Mouse (Mus musculus) adrenal gland, postnatal 10 days (tissue): ENCODE data around the gene Ceacam16. TPM values are rescaled to one million over a fixed set of nuclear protein-coding genes. Genes with fewer than 3 reads are reported as not detected.

Experiments used
- DNase-seq: peaks from one replicate; pipeline ENCODE4 v3.0.0; 2021; ENCODE audit warnings: mixed read lengths
- total RNA-seq, 2 experiments: library from RNA; stranded (reverse); gene quantifications; 2 replicates each; pipeline ENCODE4 v1.2.3; 2021

Gene Ceacam16
- total RNA-seq, 2 experiments from 2014 or later, result 0.18 TPM; not detected in 1

GRCm38 (mm10) chr7:19843561-19843960 lies 17.5 kb downstream of the Ceacam16 start:
- peak; percentile 87 for DNase-seq

GRCm38 (mm10) chr7:19842885-19843504 lies 18.1 kb downstream of the Ceacam16 start:
- peak; percentile 74 for DNase-seq

- no peak for DNase-seq
These were observed 19.2 kb downstream of the Ceacam16 start for GRCm38 (mm10) chr7:19841686-19842413.

- no peak for DNase-seq
These were observed 20.2 kb downstream of the Ceacam16 start for GRCm38 (mm10) chr7:19840936-19841335.

- no peak for DNase-seq
These were observed 20.7 kb downstream of the Ceacam16 start for GRCm38 (mm10) chr7:19840371-19840770.

GRCm38 (mm10) chr7:19836843-19837242 lies 24.3 kb downstream of the Ceacam16 start:
- DNase-seq, result peak; percentile 43

GRCm38 (mm10) chr7:19834055-19834454 lies 27.0 kb downstream of the Ceacam16 start:
- no peak for DNase-seq

GRCm38 (mm10) chr7:19831837-19832236 lies 29.3 kb downstream of the Ceacam16 start:
- DNase-seq, result no peak

- peak; percentile 97 for DNase-seq
These were observed 30.4 kb downstream of the Ceacam16 start for GRCm38 (mm10) chr7:19830682-19831156.

- no peak for DNase-seq
These were observed 31.4 kb downstream of the Ceacam16 start for GRCm38 (mm10) chr7:19829694-19830093.

- peak; percentile 59 for DNase-seq
These were observed 34.3 kb downstream of the Ceacam16 start for GRCm38 (mm10) chr7:19826756-19827155.

- peak; percentile 97 for DNase-seq
These were observed 36.7 kb downstream of the Ceacam16 start for GRCm38 (mm10) chr7:19824182-19824973.

- DNase-seq, result peak; percentile 57
These were observed 37.6 kb downstream of the Ceacam16 start for GRCm38 (mm10) chr7:19823256-19824181.

GRCm38 (mm10) chr7:19822604-19823058 lies 38.5 kb downstream of the Ceacam16 start, which contains the start of gene Bcl3:
Bcl3 (minus strand) TSS chr7:19822770.
- peak; percentile 86 for DNase-seq

GRCm38 (mm10) chr7:19822193-19822592 lies 38.9 kb downstream of the Ceacam16 start:
- DNase-seq, result no peak

GRCm38 (mm10) chr7:19821633-19822032 lies 39.5 kb downstream of the Ceacam16 start:
- DNase-seq, result no peak

GRCm38 (mm10) chr7:19820347-19821048 lies 40.6 kb downstream of the Ceacam16 start:
- DNase-seq, result no peak

GRCm38 (mm10) chr7:19818875-19819274 lies 42.2 kb downstream of the Ceacam16 start:
- DNase-seq, result no peak

- DNase-seq, result peak; percentile 65
These were observed 42.7 kb downstream of the Ceacam16 start for GRCm38 (mm10) chr7:19818440-19818839.

GRCm38 (mm10) chr7:19817382-19818105 lies 43.6 kb downstream of the Ceacam16 start:
- DNase-seq, result peak; percentile 53
